Mouse (Mus musculus) liver, embryonic 14.5 days (tissue): ENCODE results near the gene Adssl1. TPM values are rescaled to one million over a fixed set of nuclear protein-coding genes. Genes with fewer than 3 reads are reported as not detected.
A peak's percentile ranks its signal among the peaks of the same experiment; 100 is the strongest.

ENCODE experiments used
- ATAC-seq: fragments of 200-750 bp; cut with Nextera tagmentation; 2 replicates; pipeline ENCODE4 v1.8.0; 2017; ENCODE audit warnings: moderate number of reproducible peaks, mild to moderate bottlenecking, moderate library complexity; ENCODE audit not compliant: insufficient read depth
- DNase-seq, 3 experiments: peaks; one replicate each; pipeline ENCODE4 v3.0.0-alpha.2; 2012 to 2013; ENCODE audit warnings: low read depth in 3 of 3, low spot score in 3 of 3
- H3K27ac ChIP-seq: fragments of 300-500 bp; sonication (generic); 2 replicates; pipeline ENCODE4 v1.5.1; 2014; ENCODE audit warnings: moderate library complexity, mild to moderate bottlenecking, control low read depth, inconsistent platforms
- H3K27me3 ChIP-seq: fragments of 300-500 bp; sonication (generic); 2 replicates; pipeline ENCODE4 v1.6.1; 2014; ENCODE audit warnings: mild to moderate bottlenecking, low read length, moderate library complexity; ENCODE audit not compliant: control insufficient read depth, insufficient read depth
- H3K36me3 ChIP-seq: fragments of 300-500 bp; sonication (generic); replicated peaks from 2 replicates; pipeline ENCODE4 v1.6.1; 2014; ENCODE audit warnings: low read depth; ENCODE audit not compliant: control insufficient read depth, insufficient read depth
- H3K4me1 ChIP-seq, 2 experiments: fragments of 200-500 bp in 1 of 2; fragments of 300-500 bp in 1 of 2; sonication (generic) in 1 of 2; replicated peaks; 2 replicates each; pipeline ENCODE4 v1.6.1; 2012 to 2014; ENCODE audit warnings: antibody characterized with exemption in 1 of 2, inconsistent platforms in 1 of 2, low read length in 1 of 2; ENCODE audit not compliant: control insufficient read depth in 2 of 2, insufficient read depth in 2 of 2
- H3K4me2 ChIP-seq: fragments of 300-500 bp; sonication (generic); 2 replicates; pipeline ENCODE4 v1.6.1; 2014; ENCODE audit warnings: low read depth, mild to moderate bottlenecking, control low read depth, moderate library complexity
- H3K4me3 ChIP-seq, 2 experiments: fragments of 200-500 bp in 1 of 2; fragments of 300-500 bp in 1 of 2; sonication (generic) in 1 of 2; 2 replicates each; pipeline ENCODE4 v1.5.1; 2012 to 2014; ENCODE audit warnings: low read depth in 2 of 2, low read length in 2 of 2, mild to moderate bottlenecking in 2 of 2, control low read depth in 1 of 2, inconsistent platforms in 1 of 2, moderate library complexity in 1 of 2; ENCODE audit not compliant: insufficient read depth in 1 of 2
- H3K9ac ChIP-seq: fragments of 300-500 bp; sonication (generic); replicated peaks from 2 replicates; pipeline ENCODE4 v1.6.1; 2014; ENCODE audit warnings: mild to moderate bottlenecking, control low read depth, moderate library complexity
- H3K9me3 ChIP-seq: fragments of 300-500 bp; sonication (generic); 2 replicates; pipeline ENCODE4 v1.6.1; 2016; ENCODE audit warnings: low read length, mixed read lengths; ENCODE audit not compliant: control insufficient read depth
- CTCF ChIP-seq: IDR thresholded peaks from 2 replicates; pipeline ENCODE4 v1.5.1; 2016; ENCODE audit warnings: antibody characterized with exemption, low read depth, control low read depth
- EP300 ChIP-seq: IDR thresholded peaks from 2 replicates; pipeline ENCODE4 v1.6.1; 2016; ENCODE audit warnings: antibody characterized with exemption, low read depth
- WGBS: fragments of 180-500 bp; shearing (Covaris S2); extraction: QIAGEN DNeasy Blood & Tissue Kit; methylation state at CpG from one replicate; pipeline ENCODE4 v1.1.7; 2014; ENCODE audit not compliant: insufficient replicate concordance; 5-methylcytosine and 5-hydroxymethylcytosine counted together
- polyA plus RNA-seq, 2 experiments: library from polyadenylated mRNA; depleted of rRNA in 1 of 2; stranded (reverse) in 1 of 2; unstranded in 1 of 2; fragments of >200 nt; fragmentation: Nextera tagmentation in 1 of 2; extraction: Ambion mirVana in 1 of 2; gene quantifications; 2 replicates each; pipeline versions ENCODE4 v1.2.1 to v1.2.3; 2012 to 2014

The Adssl1 gene
- polyA plus RNA-seq, 2 experiments: 5.4 to 8.5 TPM

GRCm38 (mm10) chr12:112589491-112590191, 30.2 kb upstream of the Adssl1 start:
- TF ChIP-seq CTCF (no peak), EP300 (no peak)
- Histone ChIP-seq H3K4me2 (peak overlapping the region; percentile 67), H3K4me3 (peak overlapping the region; percentile 44 to 46), H3K36me3 (no peaks in the 10 kb centered on the region), H3K27ac (no peak overlapping the region), H3K4me1 (peaks cover 0 to 33% of the 10 kb centered on the region in 2 experiments; a peak in 3 of 4 replicates), H3K9ac (0 out of 2 replicates have a peak overlapping the region, but pooled peaks have one; percentile 11), H3K9me3 (no peaks in the 10 kb centered on the region), H3K27me3 (no peaks in the 10 kb centered on the region; the same call in 1 of the 2 replicates)
- ATAC-seq: no peak
- DNase-seq: no peak
- WGBS: 36% methylated on average over 8 of the region's 8 CpGs

- WGBS: 73% methylated on average over 8 of the region's 8 CpGs
- Histone ChIP-seq H3K36me3 (no peaks in the 10 kb centered on the region), H3K9ac (no peak overlapping the region), H3K4me2 (no peak overlapping the region), H3K27me3 (no peaks in the 10 kb centered on the region; the same call in 1 of the 2 replicates), H3K4me3 (no peak overlapping the region), H3K27ac (no peak overlapping the region), H3K4me1 (peaks cover 0 to 33% of the 10 kb centered on the region in 2 experiments; a peak in 3 of 4 replicates), H3K9me3 (no peaks in the 10 kb centered on the region)
- no peak for DNase-seq
- ATAC-seq: no peak
- TF ChIP-seq CTCF: no peak
- no peak for TF ChIP-seq EP300
Observed at GRCm38 (mm10) chr12:112590566-112591239, 29.1 kb upstream of the Adssl1 start.

GRCm38 (mm10) chr12:112591240-112591639, 28.6 kb upstream of the Adssl1 start:
- Histone ChIP-seq H3K36me3 (no peaks in the 10 kb centered on the region), H3K4me2 (no peak overlapping the region), H3K27me3 (no peaks in the 10 kb centered on the region; the same call in 1 of the 2 replicates), H3K9me3 (no peaks in the 10 kb centered on the region), H3K27ac (no peak overlapping the region), H3K4me3 (no peak overlapping the region), H3K9ac (no peak overlapping the region), H3K4me1 (peaks cover 0 to 28% of the 10 kb centered on the region in 2 experiments; a peak in 3 of 4 replicates)
- DNase-seq (no peak), ATAC-seq (no peak)
- no peak for TF ChIP-seq EP300
- TF ChIP-seq CTCF: no peak
- WGBS: 56% methylated on average over 5 of the region's 5 CpGs

DNA sequence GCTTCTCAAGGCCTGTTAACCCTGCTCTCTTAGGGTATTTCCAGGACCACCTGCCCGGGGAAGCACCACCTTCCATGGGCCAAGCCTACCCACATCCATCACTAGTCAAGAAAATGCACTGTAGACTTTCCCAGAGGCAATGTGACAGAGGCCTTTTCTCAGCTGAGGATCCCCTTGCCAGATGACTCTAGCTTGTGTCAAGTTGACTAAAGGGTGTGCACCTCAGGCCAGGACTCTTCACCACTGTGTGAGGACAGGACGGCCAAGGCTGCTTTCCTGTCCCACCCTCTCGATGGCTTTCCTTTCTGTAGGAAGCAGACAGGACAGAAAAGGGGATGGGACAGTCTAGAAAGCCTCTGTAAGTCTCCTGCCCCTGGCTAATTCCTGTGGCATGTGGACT, 28.1 kb upstream of the Adssl1 start:
- peaks cover 0 to 26% of the 10 kb centered on the region in 2 experiments; a peak in 3 of 4 replicates for H3K4me1 ChIP-seq
- TF ChIP-seq EP300: no peak
- no peak for TF ChIP-seq CTCF
- H3K9me3 ChIP-seq: no peaks in the 10 kb centered on the region
- no peak overlapping the region for H3K4me3 ChIP-seq
- no peaks in the 10 kb centered on the region; the same call in 1 of the 2 replicates for H3K27me3 ChIP-seq
- WGBS: 60% methylated on average over 3 of the region's 3 CpGs
- no peak overlapping the region for H3K9ac ChIP-seq
- H3K27ac ChIP-seq: no peak overlapping the region
- no peaks in the 10 kb centered on the region for H3K36me3 ChIP-seq
- DNase-seq (no peak), ATAC-seq (no peak)
- no peak overlapping the region for H3K4me2 ChIP-seq

- Histone ChIP-seq H3K9ac (no peak overlapping the region), H3K27ac (no peak overlapping the region), H3K27me3 (no peaks in the 10 kb centered on the region; the same call in 1 of the 2 replicates), H3K4me3 (no peak overlapping the region), H3K36me3 (no peaks in the 10 kb centered on the region), H3K4me2 (no peak overlapping the region), H3K4me1 (peaks cover 0 to 19% of the 10 kb centered on the region in 2 experiments; a peak in 3 of 4 replicates), H3K9me3 (no peaks in the 10 kb centered on the region)
- DNase-seq (no peak), ATAC-seq (no peak)
- TF ChIP-seq CTCF: no peak
- TF ChIP-seq EP300: no peak
- WGBS: 60% methylated on average over 21 of the region's 21 CpGs
Observed at GRCm38 (mm10) chr12:112592985-112593734, 26.7 kb upstream of the Adssl1 start.
